Mouse (Mus musculus) gastrocnemius, postnatal 10 days (tissue): ENCODE results near the gene Scube2. TPM values are rescaled to one million over a fixed set of nuclear protein-coding genes. Genes with fewer than 3 reads are reported as not detected.

Source experiments
- DNase-seq: peaks from one replicate; pipeline ENCODE4 v3.0.0; 2021; ENCODE audit warnings: mixed read lengths
- total RNA-seq, 2 experiments: library from RNA; stranded (reverse); gene quantifications; 2 replicates each; pipeline ENCODE4 v1.2.3; 2021

Scube2 gene
- total RNA-seq, 2 experiments from 2014 or later, result 11.5 to 14.2 TPM

DNA sequence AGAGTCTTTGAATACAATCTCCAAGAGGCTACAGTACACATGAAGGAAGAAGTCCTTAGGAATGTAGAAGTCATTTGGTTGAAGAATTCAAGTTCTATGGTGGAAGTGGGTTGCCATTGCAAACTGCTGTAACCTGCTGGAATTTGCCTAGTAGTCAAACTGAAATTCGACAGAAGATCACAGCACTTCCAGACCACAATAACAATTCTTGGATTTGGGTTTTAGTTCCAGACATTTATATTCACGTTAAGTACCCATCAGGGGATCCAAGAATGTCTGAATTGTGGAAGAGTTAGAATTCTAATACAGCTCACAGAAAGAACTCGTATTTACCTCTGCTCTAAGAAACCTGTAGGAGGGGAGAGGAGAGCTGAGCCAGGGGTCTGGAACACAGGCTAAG, 14.9 kb downstream of the Scube2 start:
- no peak for DNase-seq

DNA sequence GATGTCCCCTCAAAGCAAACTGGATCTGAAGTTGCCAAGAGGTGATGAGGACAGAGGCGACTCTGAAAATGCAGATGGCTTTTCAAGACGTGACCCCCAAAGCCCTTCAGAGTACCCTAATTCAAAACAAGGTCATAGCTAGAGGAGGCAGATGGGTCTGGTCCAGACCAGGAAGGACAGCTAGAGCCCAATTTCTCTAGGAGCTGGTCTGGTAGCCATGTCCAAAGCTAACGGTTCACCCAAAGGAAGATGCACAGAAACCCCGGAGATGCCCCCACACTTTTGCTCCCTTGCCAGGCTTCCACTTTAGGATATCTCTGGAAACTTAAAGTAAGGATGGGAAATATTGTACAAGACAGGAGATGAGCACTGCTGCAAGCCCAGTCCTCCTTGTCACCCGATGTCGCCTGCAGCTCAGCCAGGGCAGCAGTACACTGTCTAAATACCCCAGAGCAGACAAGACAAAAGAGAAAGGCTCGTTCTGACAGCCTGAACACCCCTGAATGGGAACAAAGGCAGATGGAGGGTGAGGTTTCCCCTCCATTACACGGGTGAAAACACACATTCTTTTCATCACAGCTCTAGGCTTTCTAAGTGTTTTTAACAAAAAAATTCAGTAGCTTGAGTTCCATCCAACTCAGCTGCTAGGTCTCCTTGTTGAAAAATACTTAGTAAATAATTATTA, 15.6 kb downstream of the Scube2 start:
- DNase-seq, result no peak

GRCm38 (mm10) chr7:109848867-109849733, 16.4 kb downstream of the Scube2 start:
- no peak for DNase-seq

GRCm38 (mm10) chr7:109844100-109844499, 21.4 kb downstream of the Scube2 start:
- DNase-seq, result no peak

DNA sequence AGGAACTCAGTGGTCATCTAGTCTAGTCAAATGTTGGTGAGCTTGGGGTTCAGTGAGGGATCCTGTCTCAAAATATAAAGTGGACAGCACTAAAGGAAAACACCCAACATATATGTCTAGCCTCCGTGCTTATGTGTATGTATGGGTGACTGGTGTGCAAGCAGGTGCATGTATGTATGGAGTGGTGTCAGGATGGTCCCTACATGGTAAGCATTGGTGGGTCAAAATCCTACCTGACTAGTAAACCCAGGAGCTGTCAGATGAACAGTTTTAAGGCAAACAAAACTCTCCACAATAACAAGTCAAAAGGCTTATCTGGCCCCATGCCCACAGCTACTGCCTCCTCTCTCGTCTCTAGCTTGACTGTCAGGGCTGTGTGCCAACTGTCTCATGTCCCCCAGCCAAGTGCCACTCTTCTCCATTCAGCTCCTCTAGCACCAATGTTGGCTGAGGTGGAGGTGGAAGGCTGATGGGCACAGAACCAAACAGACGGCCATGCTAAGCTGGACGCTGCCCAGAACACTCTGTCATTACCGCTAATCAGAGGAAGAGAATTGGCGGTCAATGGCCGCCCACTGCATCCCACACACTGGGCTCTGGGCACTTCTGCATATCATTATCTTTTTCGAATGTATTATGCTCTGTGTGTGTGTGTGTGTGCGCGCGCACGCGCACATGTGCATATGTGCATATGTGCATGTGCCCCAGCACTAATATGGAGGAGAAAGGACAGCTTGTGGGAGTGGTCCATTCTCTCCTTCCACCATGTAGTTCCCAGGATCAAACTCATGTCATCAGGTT, 23.7 kb downstream of the Scube2 start:
- no peak for DNase-seq

DNA sequence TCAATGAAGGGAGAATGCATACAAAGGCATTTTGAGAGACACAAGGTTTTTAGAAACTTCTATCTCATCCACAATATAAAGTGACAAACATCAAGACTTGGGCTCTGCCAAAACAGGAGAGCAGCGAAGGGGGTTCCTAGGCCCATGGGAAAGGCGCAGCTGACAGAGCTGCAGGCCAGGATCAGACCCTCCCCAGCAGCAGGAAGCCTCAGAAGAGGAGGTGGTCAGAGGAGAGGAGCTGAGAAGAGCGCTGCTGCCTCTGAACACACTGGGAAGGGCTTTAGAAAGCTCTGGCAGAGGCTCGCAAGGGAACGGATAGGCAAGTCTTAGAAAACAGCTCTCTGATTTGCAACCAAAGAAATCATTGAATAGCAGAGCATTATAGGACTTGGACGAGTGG, 24.4 kb downstream of the Scube2 start:
- no peak for DNase-seq

GRCm38 (mm10) chr7:109838613-109839012, 26.9 kb downstream of the Scube2 start:
- no peak for DNase-seq

DNA sequence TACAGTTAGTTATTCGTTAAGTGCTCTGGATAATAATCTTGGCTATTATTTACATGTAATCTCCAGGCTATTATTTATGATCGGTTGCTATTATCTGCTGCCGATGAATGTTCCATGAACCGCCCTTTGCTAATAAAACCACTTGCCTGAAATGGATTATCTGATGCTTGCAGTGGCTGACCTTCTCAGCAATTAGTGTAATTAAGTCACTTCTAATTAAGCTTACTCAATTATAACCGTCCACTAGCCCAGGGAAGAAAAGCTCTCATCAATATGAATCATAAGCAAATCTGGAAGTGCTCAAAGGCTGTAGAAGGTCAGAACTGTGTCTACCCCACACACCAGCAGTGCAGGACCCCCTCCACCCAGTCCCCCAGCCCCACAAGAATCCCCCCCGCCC, 27.8 kb downstream of the Scube2 start:
- no peak for DNase-seq

DNA sequence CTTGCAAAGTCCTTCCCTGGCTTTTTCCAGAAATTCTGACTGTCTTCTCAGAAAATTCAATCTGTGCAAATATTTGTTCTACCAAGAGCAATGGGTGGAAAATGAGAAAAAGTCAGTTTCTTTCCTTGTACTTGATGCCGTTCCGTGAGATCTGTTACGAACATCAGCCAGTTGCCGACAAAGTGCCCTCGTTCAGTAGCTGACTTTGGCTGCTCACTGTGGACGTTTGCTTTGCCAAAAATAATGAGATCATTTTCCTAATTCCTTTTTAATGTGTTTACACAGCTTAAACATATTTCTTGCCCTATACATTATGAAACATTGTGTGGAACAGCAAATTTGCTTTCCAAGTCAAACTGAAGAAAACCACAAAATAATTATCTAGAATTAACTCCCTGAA, 30.6 kb downstream of the Scube2 start:
- no peak for DNase-seq

- no peak for DNase-seq
These were observed 34.1 kb downstream of the Scube2 start for GRCm38 (mm10) chr7:109831376-109831775.

- DNase-seq, result no peak
These were observed 38.6 kb downstream of the Scube2 start for GRCm38 (mm10) chr7:109826911-109827310.

DNA sequence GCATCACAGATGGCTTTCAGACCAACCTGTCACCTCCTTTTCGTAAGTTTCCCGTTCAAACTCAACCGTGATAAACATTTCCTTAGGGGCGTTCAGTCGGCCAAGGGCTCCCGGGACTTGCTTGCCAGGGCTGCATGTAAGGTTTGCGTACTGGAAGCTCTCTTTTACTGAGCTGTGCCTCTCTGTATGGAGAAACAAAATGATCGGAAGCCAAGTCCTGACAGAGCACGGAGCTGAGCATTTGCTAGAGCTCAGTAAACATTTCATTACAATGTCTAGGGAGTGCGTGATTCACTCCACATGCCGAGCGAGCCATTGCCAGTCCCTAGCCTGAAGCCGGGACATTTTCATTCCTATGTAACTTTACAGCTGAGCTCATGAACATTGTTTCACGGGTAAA, 40.2 kb downstream of the Scube2 start:
- no peak for DNase-seq

DNA sequence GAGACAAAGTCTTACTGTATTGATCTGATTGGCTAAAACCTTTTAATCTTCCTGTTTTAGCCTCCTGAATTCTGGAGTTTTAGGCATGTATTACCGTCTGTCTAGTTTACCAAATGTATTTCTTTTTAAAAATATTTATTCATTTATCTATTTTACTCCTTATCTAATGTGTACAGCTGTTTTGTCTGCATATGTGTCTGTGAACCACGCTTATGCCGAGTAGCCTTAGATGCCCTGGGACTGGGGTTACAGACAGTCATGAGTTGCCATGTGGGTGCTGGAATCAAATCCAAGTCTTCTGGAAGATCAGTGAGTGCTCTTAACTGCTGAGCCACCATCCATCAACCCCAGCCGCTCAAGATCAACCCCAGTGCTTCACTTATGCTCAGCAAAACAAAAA, 46.9 kb downstream of the Scube2 start:
- DNase-seq, result no peak

DNA sequence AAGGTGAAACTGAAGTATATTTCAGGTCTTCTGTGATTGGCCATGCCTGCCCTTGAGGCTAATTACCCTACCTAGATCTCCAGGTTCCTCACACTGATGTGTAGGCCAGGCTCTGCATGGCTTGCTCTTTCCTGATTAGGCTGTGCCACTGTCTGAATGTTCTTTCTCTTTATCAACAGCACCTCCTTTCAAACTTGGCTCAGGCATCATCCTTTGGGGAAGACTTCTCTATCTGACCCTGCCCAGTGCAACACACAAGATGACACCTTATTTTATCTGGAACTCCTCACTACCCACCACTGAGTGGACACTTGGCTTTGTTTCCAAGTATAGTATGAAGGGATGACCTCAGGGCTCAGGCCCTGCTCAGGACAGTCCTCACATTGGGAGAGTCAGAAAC, 47.5 kb downstream of the Scube2 start:
- DNase-seq, result no peak

DNA sequence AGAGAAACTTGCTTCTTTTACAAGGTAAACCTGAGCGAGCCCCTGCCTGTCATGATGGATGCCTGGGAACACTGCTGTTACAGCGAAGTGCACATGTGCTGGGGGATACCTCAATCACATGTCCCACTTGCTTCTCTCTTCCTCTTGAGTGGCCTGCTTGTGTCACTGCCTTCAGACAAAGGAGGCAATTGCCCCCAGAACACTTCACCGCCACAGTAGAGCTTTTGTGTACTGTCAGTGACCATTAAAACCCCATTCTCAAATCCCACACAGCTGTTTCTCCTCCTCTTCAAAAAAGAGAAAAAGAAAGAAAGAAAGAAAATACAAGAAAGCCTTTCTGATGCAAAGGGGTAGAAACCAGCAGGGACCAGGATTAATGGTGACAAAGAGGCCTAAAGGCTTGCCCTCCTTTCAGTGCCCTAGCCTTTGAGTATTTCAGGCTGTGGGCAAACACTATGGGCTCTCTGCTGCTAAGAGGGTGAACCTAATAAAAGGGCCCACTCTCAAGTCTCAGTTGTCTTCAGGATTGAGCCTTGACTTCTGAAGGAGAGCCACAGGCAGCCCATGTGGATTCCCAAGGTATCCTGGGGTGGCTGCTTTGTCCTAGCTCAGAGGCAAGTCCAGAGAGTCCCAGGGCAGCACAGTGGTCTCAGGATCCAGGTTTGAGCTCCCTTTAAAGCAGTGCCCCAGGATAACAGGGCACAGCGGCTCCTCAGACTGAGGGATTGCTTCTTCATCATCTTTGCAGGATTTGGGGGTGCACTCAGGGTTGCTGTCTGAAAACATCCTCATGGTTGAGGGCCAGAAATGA, 51.9 kb downstream of the Scube2 start:
- DNase-seq, result no peak

DNA sequence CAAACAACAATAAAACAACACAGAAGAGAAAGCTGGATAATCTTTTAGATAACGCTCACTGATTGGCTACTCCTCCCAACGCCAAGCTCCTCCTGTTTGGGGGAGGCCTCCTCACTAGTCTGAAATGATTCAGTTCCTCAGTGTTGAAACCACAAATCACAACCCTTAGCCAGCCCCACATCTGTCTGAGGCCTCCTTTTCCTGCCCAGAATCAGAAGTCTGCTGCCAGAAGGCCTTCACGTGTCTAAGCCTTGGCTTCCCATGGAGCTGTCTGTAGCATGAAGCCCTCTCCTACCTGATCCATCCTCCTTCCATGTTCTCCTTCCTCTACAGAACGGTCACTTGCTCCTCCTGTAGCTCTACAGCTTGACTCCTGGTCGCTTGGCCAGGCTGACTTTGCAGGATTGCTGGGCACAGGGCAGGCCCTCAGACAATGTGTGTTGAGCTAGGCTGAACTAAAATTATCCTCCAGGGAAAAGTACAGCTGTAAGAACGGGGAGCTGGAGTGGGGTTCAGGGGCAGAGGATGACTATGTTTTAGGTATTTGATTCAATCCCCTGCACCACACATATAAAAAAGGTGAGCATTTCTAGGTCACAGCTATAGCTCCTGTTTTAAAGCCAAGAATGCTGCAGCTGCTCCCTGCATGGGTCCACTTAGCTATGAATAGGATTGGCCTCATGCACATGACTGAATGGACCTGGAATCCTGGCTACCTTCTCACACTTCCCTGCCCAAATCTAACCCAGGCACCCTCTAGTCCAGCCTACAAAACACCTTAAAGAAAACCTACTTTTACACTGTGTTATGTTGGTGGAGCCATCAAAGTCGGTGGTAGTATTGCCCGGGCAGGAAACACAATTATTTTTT, 57.6 kb downstream of the Scube2 start:
- no peak for DNase-seq

- DNase-seq, result peak; percentile 26
These were observed 60.6 kb downstream of the Scube2 start for GRCm38 (mm10) chr7:109804843-109805242.

- DNase-seq, result no peak
These were observed 61.1 kb downstream of the Scube2 start for GRCm38 (mm10) chr7:109804355-109804754.

DNA sequence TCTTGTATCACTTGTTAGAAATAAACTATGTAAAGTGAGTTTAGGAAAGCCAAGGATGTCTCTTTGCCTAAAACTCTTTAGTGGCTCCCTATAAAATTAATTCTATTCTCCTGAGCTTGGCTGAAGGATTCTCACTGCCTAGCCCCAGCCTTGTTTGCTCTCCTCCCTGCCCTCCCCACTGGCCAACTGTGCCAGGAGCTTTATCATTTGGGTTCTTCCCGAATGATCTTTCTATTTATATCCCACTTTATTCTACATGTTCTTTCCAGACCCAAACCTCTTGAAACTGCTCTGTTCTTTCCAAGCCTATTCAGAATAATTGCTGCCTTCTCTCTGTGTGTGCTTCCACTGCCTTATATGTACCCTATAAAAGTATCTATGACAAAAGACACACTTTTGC, 62.0 kb downstream of the Scube2 start:
- no peak for DNase-seq

DNA sequence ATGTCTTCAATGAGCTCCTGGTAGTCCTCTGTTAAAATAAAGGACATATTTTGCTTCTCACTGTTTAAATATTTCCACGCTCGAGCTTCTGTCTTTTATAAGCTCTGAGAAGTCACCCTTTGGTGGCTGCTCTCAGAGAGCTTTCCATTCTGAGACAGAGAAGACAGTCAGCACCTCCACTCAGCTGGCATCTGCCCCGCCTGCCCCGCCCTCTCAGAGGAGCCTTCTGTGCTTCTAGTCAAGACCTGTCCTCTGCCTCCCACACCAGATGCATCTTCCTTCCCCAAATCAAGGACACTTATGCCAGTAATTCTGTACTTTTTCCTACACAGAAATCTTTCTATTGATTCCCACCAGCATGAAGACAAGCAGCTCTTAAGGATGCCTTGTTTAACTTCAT, 64.9 kb downstream of the Scube2 start:
- no peak for DNase-seq

DNA sequence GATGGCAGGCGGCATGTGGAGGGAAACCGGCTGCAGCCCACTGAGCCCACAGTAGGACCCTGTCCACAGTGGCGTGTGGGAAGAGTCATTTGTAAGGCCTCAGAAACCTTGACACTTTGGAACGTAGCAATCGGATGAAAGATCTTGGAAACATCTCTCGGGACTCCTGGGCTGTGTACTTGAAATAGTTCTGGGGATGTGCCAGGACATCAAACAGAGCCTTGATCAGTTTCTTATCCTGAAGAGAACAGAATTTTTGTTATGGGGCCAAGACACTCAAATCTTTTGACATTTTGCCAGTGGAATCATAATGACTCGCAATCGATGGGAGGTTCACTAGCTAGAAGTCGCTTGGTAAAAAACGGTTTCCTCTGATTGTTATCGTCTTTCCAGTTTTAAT, 66.3 kb downstream of the Scube2 start:
- DNase-seq, result no peak
